Mouse (Mus musculus): Measurements from ENCODE around the gene Gm9507.

DNA sequence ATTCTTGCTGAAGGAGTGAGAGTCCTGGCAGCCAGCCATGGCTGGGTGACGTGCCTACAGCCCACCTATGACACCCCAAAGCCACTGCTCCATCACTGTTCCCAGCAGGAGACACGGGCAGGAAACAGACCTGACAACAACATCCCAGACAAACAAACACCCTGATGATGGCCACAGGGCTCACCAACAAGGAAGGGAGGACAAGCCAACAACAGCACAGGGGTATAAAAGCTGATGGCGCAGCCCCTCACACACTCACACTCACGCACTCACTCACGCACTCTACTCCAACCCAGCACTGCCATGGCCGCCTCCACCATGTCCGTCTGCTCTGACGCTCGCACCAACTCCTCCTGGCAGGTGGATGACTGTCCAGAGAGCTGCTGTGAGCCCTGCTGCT lies 40.9 kb upstream of the Gm9507 start, which contains the start of gene Gm10318:
- TF ChIP-seq TAL1 (IDR thresholded peaks at IDR 0.05; ENCODE audit: low read length), result no peak
- TF ChIP-seq GATA1 (IDR thresholded peaks at IDR 0.05; ENCODE audit: low read length), result no peak
